Mouse (Mus musculus): ENCODE measurements around the gene Fgfr2. TPM values are rescaled to one million over a fixed set of nuclear protein-coding genes. Genes with fewer than 3 reads are reported as not detected.

The Fgfr2 gene
- polyA plus RNA-seq, 1 experiment from 2014 or later = 86.9 TPM

DNA sequence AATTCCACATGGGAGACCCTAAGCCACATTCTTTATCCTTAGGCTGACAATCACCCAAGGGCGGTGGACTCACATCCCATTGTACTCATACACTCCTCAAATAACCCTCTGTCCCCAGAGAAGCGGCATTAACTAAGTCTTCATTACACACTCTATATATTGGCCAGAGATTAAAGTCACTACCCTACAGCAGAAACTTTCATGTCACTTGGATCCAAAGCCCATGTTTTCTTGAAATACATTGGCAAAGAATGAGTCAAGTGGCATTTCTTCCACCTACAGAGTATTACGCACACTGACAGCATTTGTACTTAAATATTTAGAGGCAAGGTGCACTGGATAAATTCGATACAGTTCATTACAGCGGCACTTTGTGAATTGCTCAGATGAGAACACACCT is 850.2 kb downstream of the Fgfr2 start:
- DNase-seq (ENCODE audit: low spot score) (no peak), ATAC-seq (ENCODE audit: insufficient read depth, low FRiP score, low TSS enrichment) (no peak)
- Histone ChIP-seq H3K36me3 (ENCODE audit: control insufficient read depth, insufficient read depth, low read length) (peaks cover 4% of the 10 kb centered on the region; the same call in 1 of the 2 replicates), H3K4me1 (ENCODE audit: control insufficient read depth, insufficient read depth, low read length) (no peaks in the 10 kb centered on the region), H3K9ac (ENCODE audit: low read length) (no peak overlapping the region), H3K4me2 (ENCODE audit: low read depth) (no peak overlapping the region), H3K4me3 (ENCODE audit: low read depth, low read length) (no peak overlapping the region), H3K9me3 (ENCODE audit: control insufficient read depth, low read length) (no peaks in the 10 kb centered on the region), H3K27me3 (ENCODE audit: control insufficient read depth, insufficient read depth, low read length) (no peaks in the 10 kb centered on the region), H3K27ac (ENCODE audit: low read depth, low read length) (no peak overlapping the region)
- 94% methylated on average over 5 of the region's 5 CpGs for WGBS

DNA sequence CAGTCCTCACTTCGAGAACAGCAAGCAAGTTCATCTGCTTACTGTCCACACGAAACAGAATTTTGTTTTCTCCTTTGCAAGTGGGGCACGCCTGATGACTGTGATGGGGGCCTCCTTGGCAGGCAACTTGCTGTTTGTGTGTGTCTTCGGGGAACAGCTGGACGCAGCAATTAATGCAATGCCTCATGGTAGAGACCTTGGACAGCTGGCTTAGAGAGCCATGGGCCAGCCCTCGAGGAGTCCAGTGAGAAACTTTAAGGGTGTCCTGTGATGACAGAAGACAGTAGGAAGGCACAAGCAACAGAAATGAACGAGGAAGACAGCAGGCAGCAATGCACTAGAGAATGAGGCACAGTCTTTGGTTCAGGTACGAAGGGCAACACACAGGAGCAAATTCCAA is 852.8 kb downstream of the Fgfr2 start:
- no peaks in the 10 kb centered on the region for H3K9me3 ChIP-seq (ENCODE audit: control insufficient read depth, low read length)
- WGBS = 90% methylated on average over 8 of the region's 8 CpGs
- no peak for ATAC-seq (ENCODE audit: insufficient read depth, low FRiP score, low TSS enrichment)
- no peak overlapping the region for H3K4me2 ChIP-seq (ENCODE audit: low read depth)
- no peak for DNase-seq (ENCODE audit: low spot score)
- H3K4me1 ChIP-seq (ENCODE audit: control insufficient read depth, insufficient read depth, low read length) = peaks cover 2% of the 10 kb centered on the region; the same call in 1 of the 2 replicates
- peaks cover 9% of the 10 kb centered on the region; the same call in 1 of the 2 replicates for H3K36me3 ChIP-seq (ENCODE audit: control insufficient read depth, insufficient read depth, low read length)
- no peak overlapping the region for H3K4me3 ChIP-seq (ENCODE audit: low read depth, low read length)
- no peak overlapping the region for H3K9ac ChIP-seq (ENCODE audit: low read length)
- no peaks in the 10 kb centered on the region for H3K27me3 ChIP-seq (ENCODE audit: control insufficient read depth, insufficient read depth, low read length)
- H3K27ac ChIP-seq (ENCODE audit: low read depth, low read length) = no peak overlapping the region

DNA sequence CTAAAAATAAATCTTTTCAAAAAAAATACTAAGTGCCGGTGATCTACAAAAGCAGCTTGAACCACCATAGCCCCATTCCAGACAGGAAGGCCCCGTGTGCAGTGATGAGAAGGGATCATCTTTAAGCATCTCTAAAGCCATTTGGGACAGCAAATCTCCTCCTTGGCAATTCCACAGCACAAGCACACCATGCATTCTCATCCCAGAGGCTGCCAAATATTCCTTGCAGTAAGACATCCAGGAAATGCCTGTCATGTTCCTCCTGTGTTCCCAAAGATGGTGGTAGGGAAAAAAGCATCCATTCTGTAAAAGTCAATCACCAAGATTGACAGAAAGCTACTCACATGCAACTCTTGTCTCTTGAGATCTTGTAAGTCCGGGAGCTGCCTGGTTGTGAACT is 853.5 kb downstream of the Fgfr2 start:
- Histone ChIP-seq H3K27ac (ENCODE audit: low read depth, low read length) (no peak overlapping the region), H3K36me3 (ENCODE audit: control insufficient read depth, insufficient read depth, low read length) (peaks cover 9% of the 10 kb centered on the region; the same call in 1 of the 2 replicates), H3K9ac (ENCODE audit: low read length) (no peak overlapping the region), H3K4me2 (ENCODE audit: low read depth) (no peak overlapping the region), H3K4me1 (ENCODE audit: control insufficient read depth, insufficient read depth, low read length) (peaks cover 2% of the 10 kb centered on the region; the same call in 1 of the 2 replicates), H3K4me3 (ENCODE audit: low read depth, low read length) (no peak overlapping the region), H3K27me3 (ENCODE audit: control insufficient read depth, insufficient read depth, low read length) (no peaks in the 10 kb centered on the region), H3K9me3 (ENCODE audit: control insufficient read depth, low read length) (no peaks in the 10 kb centered on the region)
- ATAC-seq (ENCODE audit: insufficient read depth, low FRiP score, low TSS enrichment) (no peak), DNase-seq (ENCODE audit: low spot score) (no peak)
- 89% methylated on average over 3 of the region's 3 CpGs for WGBS

DNA sequence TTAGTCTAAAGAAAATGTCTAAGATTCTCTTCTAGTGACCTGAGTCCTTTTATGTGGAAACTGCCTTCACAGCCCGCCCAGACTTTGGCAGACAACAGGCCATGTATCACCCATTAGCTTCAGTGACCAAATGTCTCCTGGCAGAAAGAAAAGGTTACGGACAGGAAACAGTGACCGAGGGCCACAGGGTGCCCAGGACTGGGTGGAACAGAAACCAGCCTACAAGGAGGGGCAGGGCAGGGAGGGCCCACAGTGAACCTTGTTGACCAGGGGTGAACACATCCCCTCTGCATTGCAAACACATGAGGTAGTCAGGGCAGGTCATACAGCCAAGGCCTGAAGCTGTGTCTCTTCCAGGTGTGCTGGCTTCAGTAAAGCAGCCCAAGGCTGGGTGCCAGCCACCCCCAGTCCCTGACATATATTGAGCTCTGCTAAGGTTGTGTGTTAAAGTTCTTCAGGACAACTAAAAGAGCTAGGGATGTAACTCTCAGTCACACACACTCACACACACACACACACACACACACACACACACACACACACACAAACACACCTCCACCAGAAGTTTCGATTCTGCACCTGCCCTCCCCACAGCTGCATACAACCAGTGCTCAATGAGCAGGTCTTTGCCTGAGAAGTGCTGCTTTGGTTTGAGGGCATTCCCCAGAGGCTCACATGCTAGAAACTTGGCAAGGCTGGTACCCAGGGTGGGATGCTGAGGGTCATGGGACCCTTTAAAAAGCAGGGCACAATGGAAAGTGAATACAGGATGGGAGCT is 855.2 kb downstream of the Fgfr2 start:
- Histone ChIP-seq H3K36me3 (ENCODE audit: control insufficient read depth, insufficient read depth, low read length) (peaks cover 9% of the 10 kb centered on the region; the same call in 1 of the 2 replicates), H3K9ac (ENCODE audit: low read length) (no peak overlapping the region)

DNA sequence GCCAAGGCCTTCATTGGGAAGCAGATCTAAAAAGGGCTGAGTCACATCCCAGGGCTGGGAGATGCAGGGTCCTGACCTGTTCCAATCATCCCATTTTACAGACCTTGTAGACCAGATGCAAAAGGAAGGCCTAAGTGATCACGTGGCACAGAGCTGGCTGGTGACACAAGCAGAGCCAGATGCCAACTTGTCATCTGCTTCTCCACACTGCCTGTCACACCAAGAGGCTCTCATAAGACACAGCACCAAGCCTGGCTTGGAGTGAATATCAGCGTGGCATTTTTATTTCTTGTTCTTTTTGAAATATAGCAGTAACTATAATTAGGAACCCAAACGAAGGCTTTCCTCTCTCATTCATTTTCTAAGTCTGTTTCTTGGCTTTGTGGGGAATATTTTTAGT is 858.4 kb downstream of the Fgfr2 start:
- peaks cover 24% of the 10 kb centered on the region for H3K4me1 ChIP-seq (ENCODE audit: control insufficient read depth, insufficient read depth, low read length)
- no peak overlapping the region for H3K27ac ChIP-seq (ENCODE audit: low read depth, low read length)
- no peak overlapping the region for H3K4me2 ChIP-seq (ENCODE audit: low read depth)
- H3K9me3 ChIP-seq (ENCODE audit: control insufficient read depth, low read length) = no peaks in the 10 kb centered on the region
- no peaks in the 10 kb centered on the region for H3K27me3 ChIP-seq (ENCODE audit: control insufficient read depth, insufficient read depth, low read length)
- H3K9ac ChIP-seq (ENCODE audit: low read length) = no peak overlapping the region
- ATAC-seq (ENCODE audit: insufficient read depth, low FRiP score, low TSS enrichment) (no peak), DNase-seq (ENCODE audit: low spot score) (no peak)
- H3K36me3 ChIP-seq (ENCODE audit: control insufficient read depth, insufficient read depth, low read length) = peaks cover 7% of the 10 kb centered on the region; the same call in 1 of the 2 replicates
- no peak overlapping the region for H3K4me3 ChIP-seq (ENCODE audit: low read depth, low read length)
- WGBS = 75% methylated on average over 3 of the region's 3 CpGs

More for the DNA sequence above, 855.2 kb downstream of the Fgfr2 start:
- WGBS = 72% methylated on average over 4 of the region's 4 CpGs
- Histone ChIP-seq H3K4me2 (ENCODE audit: low read depth) (no peak overlapping the region), H3K4me3 (ENCODE audit: low read depth, low read length) (no peak overlapping the region), H3K27me3 (ENCODE audit: control insufficient read depth, insufficient read depth, low read length) (no peaks in the 10 kb centered on the region), H3K4me1 (ENCODE audit: control insufficient read depth, insufficient read depth, low read length) (peaks cover 13% of the 10 kb centered on the region), H3K27ac (ENCODE audit: low read depth, low read length) (no peak overlapping the region), H3K9me3 (ENCODE audit: control insufficient read depth, low read length) (no peaks in the 10 kb centered on the region)
- ATAC-seq (ENCODE audit: insufficient read depth, low FRiP score, low TSS enrichment) = no peak
- DNase-seq (ENCODE audit: low spot score) = no peak

DNA sequence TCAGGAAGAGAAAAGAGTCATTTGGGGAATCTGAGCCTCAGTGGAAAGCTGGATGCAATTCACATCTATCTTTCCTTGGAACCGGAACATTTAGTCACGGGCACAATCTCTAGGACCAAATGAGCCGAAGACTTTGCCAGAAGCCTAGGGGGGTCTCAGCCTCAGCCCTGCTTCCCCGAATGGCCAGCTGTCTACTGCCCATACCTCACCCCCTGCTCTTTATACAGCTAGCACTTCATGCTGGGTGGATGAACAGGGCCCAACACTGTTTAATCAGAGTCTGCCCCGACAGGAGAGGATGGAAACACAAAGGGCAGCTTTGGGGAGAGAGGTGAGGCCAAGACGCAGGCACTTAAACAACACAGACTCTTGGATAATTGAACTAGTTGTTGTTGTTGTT is 860.0 kb downstream of the Fgfr2 start:
- Histone ChIP-seq H3K36me3 (ENCODE audit: control insufficient read depth, insufficient read depth, low read length) (peaks cover 6% of the 10 kb centered on the region), H3K9me3 (ENCODE audit: control insufficient read depth, low read length) (no peaks in the 10 kb centered on the region), H3K27ac (ENCODE audit: low read depth, low read length) (peak overlapping the region; percentile 84), H3K4me2 (ENCODE audit: low read depth) (no peak overlapping the region), H3K4me1 (ENCODE audit: control insufficient read depth, insufficient read depth, low read length) (peaks cover 38% of the 10 kb centered on the region), H3K9ac (ENCODE audit: low read length) (no peak overlapping the region), H3K4me3 (ENCODE audit: low read depth, low read length) (no peak overlapping the region), H3K27me3 (ENCODE audit: control insufficient read depth, insufficient read depth, low read length) (no peaks in the 10 kb centered on the region)
- 15% methylated on average over 6 of the region's 6 CpGs for WGBS
- peak; percentile 87 for ATAC-seq (ENCODE audit: insufficient read depth, low FRiP score, low TSS enrichment)
- peak; percentile 61 for DNase-seq (ENCODE audit: low spot score)

DNA sequence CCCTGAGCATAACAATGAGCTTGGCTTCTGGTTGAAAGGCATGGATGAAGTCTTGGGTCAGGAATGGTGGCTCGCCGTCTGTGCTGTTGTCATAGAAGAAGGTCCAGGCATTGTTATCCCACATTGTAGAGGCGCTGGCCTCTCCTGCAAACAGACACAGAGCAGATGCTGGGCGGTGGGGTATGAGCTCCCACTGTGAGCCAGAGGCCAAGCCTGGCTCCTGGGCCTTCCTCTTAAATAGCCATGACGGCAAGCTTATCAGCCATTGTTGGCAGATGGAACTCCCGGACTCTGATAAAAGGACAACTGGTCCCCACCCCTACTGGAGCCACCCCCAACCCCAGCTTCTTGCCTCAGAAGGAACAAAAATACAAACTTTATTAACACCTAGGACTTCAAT is 860.5 kb downstream of the Fgfr2 start:
- DNase-seq (ENCODE audit: low spot score) (peak; percentile 67), ATAC-seq (ENCODE audit: insufficient read depth, low FRiP score, low TSS enrichment) (peak; percentile 82)
- Histone ChIP-seq H3K4me2 (ENCODE audit: low read depth) (no peak overlapping the region), H3K9me3 (ENCODE audit: control insufficient read depth, low read length) (no peaks in the 10 kb centered on the region), H3K9ac (ENCODE audit: low read length) (no peak overlapping the region), H3K27me3 (ENCODE audit: control insufficient read depth, insufficient read depth, low read length) (no peaks in the 10 kb centered on the region), H3K4me1 (ENCODE audit: control insufficient read depth, insufficient read depth, low read length) (peaks cover 38% of the 10 kb centered on the region), H3K27ac (ENCODE audit: low read depth, low read length) (peak overlapping the region; percentile 84), H3K4me3 (ENCODE audit: low read depth, low read length) (no peak overlapping the region), H3K36me3 (ENCODE audit: control insufficient read depth, insufficient read depth, low read length) (peaks cover 6% of the 10 kb centered on the region)
- WGBS = 11% methylated on average over 6 of the region's 6 CpGs

DNA sequence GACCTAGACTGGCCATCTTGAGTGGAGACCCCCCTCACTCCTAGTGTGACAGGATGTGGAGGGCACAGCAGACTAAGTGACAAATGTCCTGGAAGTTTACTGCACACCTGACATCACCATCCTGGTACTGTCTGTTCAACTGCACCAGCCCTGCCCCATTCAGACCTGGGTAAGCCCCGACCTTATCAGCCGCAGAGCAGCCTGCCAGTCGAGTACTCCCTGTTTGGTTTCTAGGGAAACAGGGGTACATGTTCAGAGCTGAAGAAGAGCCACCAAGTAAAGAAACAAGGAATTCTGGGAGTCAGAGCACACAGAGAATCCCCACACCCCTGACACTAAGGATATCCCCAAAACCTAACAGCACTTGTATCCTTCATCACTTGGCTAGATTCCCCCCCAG is 861.3 kb downstream of the Fgfr2 start:
- no peaks in the 10 kb centered on the region for H3K27me3 ChIP-seq (ENCODE audit: control insufficient read depth, insufficient read depth, low read length)
- peak overlapping the region; percentile 84 for H3K27ac ChIP-seq (ENCODE audit: low read depth, low read length)
- no peak overlapping the region for H3K9ac ChIP-seq (ENCODE audit: low read length)
- no peak overlapping the region for H3K4me2 ChIP-seq (ENCODE audit: low read depth)
- H3K9me3 ChIP-seq (ENCODE audit: control insufficient read depth, low read length) = no peaks in the 10 kb centered on the region
- peaks cover 6% of the 10 kb centered on the region for H3K36me3 ChIP-seq (ENCODE audit: control insufficient read depth, insufficient read depth, low read length)
- H3K4me1 ChIP-seq (ENCODE audit: control insufficient read depth, insufficient read depth, low read length) = peaks cover 37% of the 10 kb centered on the region
- no peak for DNase-seq (ENCODE audit: low spot score)
- H3K4me3 ChIP-seq (ENCODE audit: low read depth, low read length) = no peak overlapping the region
- ATAC-seq (ENCODE audit: insufficient read depth, low FRiP score, low TSS enrichment) = no peak
- 68% methylated on average over 3 of the region's 3 CpGs for WGBS

DNA sequence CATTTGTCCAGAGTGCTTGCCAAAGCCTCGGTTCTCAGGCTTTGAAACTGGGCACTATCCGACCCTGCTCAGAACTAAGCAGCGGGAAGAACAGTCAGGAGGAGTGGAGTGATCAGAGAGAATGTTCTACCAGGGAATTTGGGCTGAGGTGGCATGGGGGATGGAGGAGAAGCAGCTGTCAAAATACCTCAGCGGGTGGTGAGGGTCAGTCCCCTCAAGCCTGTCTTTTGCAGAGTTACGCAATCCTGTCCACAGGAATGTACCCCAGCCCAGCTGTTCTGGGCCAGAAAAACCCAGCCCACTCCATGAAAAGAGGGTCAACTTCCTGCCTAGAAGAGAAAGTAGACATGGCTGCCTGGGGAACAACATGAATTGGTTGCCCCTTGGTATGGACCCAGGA is 862.5 kb downstream of the Fgfr2 start:
- Histone ChIP-seq H3K4me2 (ENCODE audit: low read depth) (no peak overlapping the region), H3K27ac (ENCODE audit: low read depth, low read length) (no peak overlapping the region), H3K9me3 (ENCODE audit: control insufficient read depth, low read length) (no peaks in the 10 kb centered on the region), H3K36me3 (ENCODE audit: control insufficient read depth, insufficient read depth, low read length) (peaks cover 2% of the 10 kb centered on the region), H3K9ac (ENCODE audit: low read length) (no peak overlapping the region), H3K4me1 (ENCODE audit: control insufficient read depth, insufficient read depth, low read length) (peaks cover 37% of the 10 kb centered on the region), H3K27me3 (ENCODE audit: control insufficient read depth, insufficient read depth, low read length) (no peaks in the 10 kb centered on the region), H3K4me3 (ENCODE audit: low read depth, low read length) (no peak overlapping the region)
- 46% methylated on average over 5 of the region's 5 CpGs for WGBS
- ATAC-seq (ENCODE audit: insufficient read depth, low FRiP score, low TSS enrichment) (no peak), DNase-seq (ENCODE audit: low spot score) (no peak)
